ENCODE assay signal across 8 mouse cellular contexts in genomic region chr3:69316391-69317195, GRCm38 (mm10). TPM values are rescaled to one million over a fixed set of nuclear protein-coding genes. Genes with fewer than 3 reads are reported as not detected.
DNase-seq lines count a peak whose midpoint lies in the region; ATAC-seq lines count a peak whose summit lies in the region.

Ppm1l (plus strand) TSS chr3:69316861.

- no peaks in the 10 kb centered on the region for H3K27me3 ChIP-seq in intestine, embryonic 15.5 days (replicated peaks)

- H3K4me2 ChIP-seq in intestine, embryonic 15.5 days (replicated peaks) = peak within 1 kb of the TSS; percentile 95

- peak within 1 kb of the TSS; percentile 79 for H3K27ac ChIP-seq in intestine, embryonic 15.5 days

- H3K36me3 ChIP-seq in intestine, embryonic 15.5 days = no peaks in the 10 kb centered on the region

- peak within 1 kb of the TSS; percentile 81 for H3K9ac ChIP-seq in intestine, embryonic 15.5 days

- no peaks in the 10 kb centered on the region for H3K9me3 ChIP-seq in intestine, embryonic 15.5 days

- peak; percentile 88 for DNase-seq in adrenal gland, adult 8-10 months
- peak; percentile 85 for DNase-seq in embryo, embryonic 11.5 days (ENCODE audit: low read depth, low spot score)
- peak; percentile 87 to 92 for DNase-seq in gastrocnemius, postnatal 36 days
- peak; percentile 89 to 92 for DNase-seq in left cerebral cortex, postnatal 14 days (ENCODE audit: low spot score in 2 of 2)
- DNase-seq in right cerebral cortex, postnatal 14 days = peak; percentile 91
- DNase-seq in urinary bladder, postnatal 25 days (ENCODE audit: low spot score) = peak; percentile 81

- peak within 1 kb of the TSS; percentile 67 for H3K4me3 ChIP-seq in intestine, embryonic 15.5 days (replicated peaks)

- intact Hi-C loops in gastrocnemius, postnatal 36 days (cut with DNase I) = loop anchor here (2.0 to 10.0 kb wide), 3 partner anchors 46 to 192 kb away; partner anchors contain the start of gene Kpna4
- intact Hi-C loops in left cerebral cortex, postnatal 14 days (cut with DNase I) = loop anchor here (1.0 to 10.0 kb wide), 4 partner anchors 34 to 408 kb away; partner anchors contain the start of gene Nmd3

- peaks cover 16% of the 10 kb centered on the region for H3K4me1 ChIP-seq in intestine, embryonic 15.5 days (replicated peaks)

- WGBS in intestine, embryonic 15.5 days = under 1% methylated on average over 72 of the region's 80 CpGs

- peak; percentile 97 for ATAC-seq in intestine, embryonic 15.5 days
- peak; percentile 64 for ATAC-seq in megakaryocyte-erythroid progenitor cell, adult 5-6 weeks (replicated peaks; ENCODE audit: low FRiP score, low TSS enrichment, poor library complexity, severe bottlenecking)

RNA-seq across cellular contexts. Expression of gene Ppm1l, which starts in this region (rescaled TPM):
- total RNA-seq in adrenal gland, adult 8-10 months (2022) = 10 to 100 TPM; 15.4 to 22.2 (median 19.6) TPM
- total RNA-seq in gastrocnemius, postnatal 36 days (2021) = 10 to 100 TPM; 71.0 to 77.5 TPM
- polyA plus RNA-seq in intestine, embryonic 15.5 days (2015; fragmentation: Nextera tagmentation; extraction: Ambion mirVana) = 4.9 and 5.8 TPM in 2 replicates
- 10 to 100 TPM; 78.5 to 82.1 TPM for total RNA-seq in left cerebral cortex, postnatal 14 days (2021)
- 13.9 and 23.2 TPM in 2 replicates for total RNA-seq in megakaryocyte-erythroid progenitor cell, adult 5-6 weeks (2014; fragmentation: Nextera tagmentation)
- total RNA-seq in megakaryocyte-erythroid progenitor cell, adult 5-6 weeks (2017) = 9.5 and 12.9 TPM in 2 replicates

Comparison
In these comparisons a context has a peak if more than half of its experiments do, and no peak if none do; other contexts are left out.
1. Peak in every context shown above with its lines: DNase-seq, ATAC-seq, H3K4me3 ChIP-seq and H3K27ac ChIP-seq.